Mouse (Mus musculus) heart, adult 2 months (tissue): Measurements from ENCODE around the gene Phlpp1. TPM values are rescaled to one million over a fixed set of nuclear protein-coding genes. Genes with fewer than 3 reads are reported as not detected.

Experiments
- DNase-seq, 2 experiments: peaks; one replicate each; pipeline ENCODE4 v3.0.0; 2021
- H3K27ac ChIP-seq: fragments of 200-600 bp; 2 replicates; pipeline ENCODE4 v1.8.1; 2022
- H3K27me3 ChIP-seq: fragments of 200-500 bp; 2 replicates; pipeline ENCODE4 v1.6.1; 2012; ENCODE audit warnings: mild to moderate bottlenecking, low read length, inconsistent platforms, mixed read lengths; ENCODE audit not compliant: control insufficient read depth, insufficient read depth
- H3K36me3 ChIP-seq: fragments of 200-500 bp; 2 replicates; pipeline ENCODE4 v1.6.1; 2012; ENCODE audit warnings: low read length, inconsistent platforms; ENCODE audit not compliant: control insufficient read depth, insufficient read depth
- H3K4me1 ChIP-seq: fragments of 200-500 bp; 2 replicates; pipeline ENCODE4 v1.6.1; 2011; ENCODE audit warnings: low read length; ENCODE audit not compliant: control insufficient read depth, insufficient read depth
- H3K4me3 ChIP-seq: fragments of 200-600 bp; 2 replicates; pipeline ENCODE4 v1.8.1; 2022
- H3K79me2 ChIP-seq: fragments of 200-500 bp; replicated peaks from 2 replicates; pipeline ENCODE4 v1.6.1; 2012; ENCODE audit warnings: mild to moderate bottlenecking, inconsistent platforms, low read length, moderate library complexity, mixed read lengths; ENCODE audit not compliant: control insufficient read depth, insufficient read depth
- H3K9ac ChIP-seq: fragments of 200-500 bp; 2 replicates; pipeline ENCODE4 v1.6.1; 2012; ENCODE audit warnings: low read depth, mild to moderate bottlenecking, control low read depth, inconsistent platforms, low read length, mixed read lengths
- CTCF ChIP-seq: fragments of 200-600 bp; IDR thresholded peaks from 2 replicates; pipeline ENCODE4 v1.8.1; 2022; ENCODE audit warnings: antibody characterized with exemption, mild to moderate bottlenecking, moderate library complexity
- EP300 ChIP-seq: fragments of 200-500 bp; IDR thresholded peaks from 2 replicates; pipeline ENCODE4 v1.6.1; 2011; ENCODE audit warnings: low read depth, low read length, control low read depth; ENCODE audit not compliant: insufficient read depth
- POLR2A ChIP-seq: fragments of 200-500 bp; IDR thresholded peaks from 2 replicates; pipeline ENCODE4 v1.6.1; 2011; ENCODE audit warnings: mild to moderate bottlenecking, low read depth, low read length, control low read depth; ENCODE audit not compliant: insufficient read depth
- WGBS: fragments of 180-500 bp; shearing (Covaris S2); methylation state at CpG from one replicate; pipeline ENCODE4 v1.1.7; 2018; 5-methylcytosine and 5-hydroxymethylcytosine counted together
- intact Hi-C: fragments of 180-260 bp; cut with DNase I; formaldehyde crosslinking; loops from one replicate; pipeline ENCODE4 v1.15.1; 2025
- polyA plus RNA-seq: library from polyadenylated mRNA; depleted of rRNA; stranded (reverse); fragments of >200 nt; gene quantifications from 2 replicates; pipeline ENCODE4 v1.2.3, GENCODE M21; 2012
- total RNA-seq, 2 experiments: library from RNA; stranded (reverse); gene quantifications; 2 replicates each; pipeline ENCODE4 v1.2.3; 2021

Gene Phlpp1
- total and polyA plus RNA-seq, 3 experiments, result 9.6 to 17.2 (median 16.3) TPM

DNA sequence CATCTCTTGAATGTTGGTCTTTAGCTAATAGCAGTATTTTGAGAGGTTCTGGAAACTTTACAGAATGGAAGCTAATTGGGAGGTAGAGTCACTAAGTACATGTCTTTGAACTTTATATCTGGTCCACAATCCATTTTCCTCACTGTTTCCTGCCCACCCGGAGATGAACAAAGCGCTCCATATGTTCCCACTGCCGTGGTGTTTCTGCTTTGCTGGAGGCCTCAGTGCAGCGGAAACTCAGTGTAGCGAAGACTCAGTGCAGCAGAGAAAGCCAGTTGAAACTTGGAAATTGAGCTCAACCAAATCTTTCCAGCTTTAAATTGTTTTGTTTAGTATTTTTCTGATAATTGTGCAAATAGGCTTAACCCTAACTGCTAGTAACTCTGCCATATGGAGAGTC is 26.4 kb downstream of the Phlpp1 start:
- WGBS, result 71% methylated on average over 5 of the region's 5 CpGs
- no peak for DNase-seq
- no peak overlapping the region; the same call in 1 of the 2 replicates for H3K27ac ChIP-seq
- H3K27me3 ChIP-seq, result no peaks in the 10 kb centered on the region
- H3K9ac ChIP-seq, result no peak overlapping the region
- intact Hi-C loops, result loop anchor here (2.0 kb wide), 2 partner anchors 15 to 25 kb away; no protein-coding TSS in a partner anchor
- peaks cover 31% of the 10 kb centered on the region for H3K4me1 ChIP-seq
- peaks cover 7% of the 10 kb centered on the region for H3K79me2 ChIP-seq
- H3K36me3 ChIP-seq, result peaks cover 30% of the 10 kb centered on the region
- no peak overlapping the region for H3K4me3 ChIP-seq
- no peak for TF ChIP-seq EP300

DNA sequence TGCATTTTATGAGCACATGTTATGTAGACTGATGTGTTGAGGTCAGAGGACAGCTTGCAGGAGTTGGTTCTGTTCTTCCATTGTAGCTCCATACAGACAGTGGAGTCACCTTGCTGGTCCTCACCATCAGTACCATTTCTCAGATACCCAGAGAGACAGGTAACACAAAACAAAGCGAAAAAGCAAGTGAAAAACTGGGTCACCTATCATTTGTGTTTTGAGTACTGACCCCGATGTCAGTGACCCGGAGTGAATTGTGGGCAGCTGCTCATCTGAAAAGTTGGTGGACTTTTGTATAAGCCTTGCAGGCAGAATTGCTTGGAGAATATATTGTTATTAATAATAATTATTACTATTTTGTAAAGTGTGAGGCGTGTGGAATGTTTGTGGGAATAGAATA is 27.6 kb downstream of the Phlpp1 start:
- no peak for DNase-seq
- 77% methylated on average over 4 of the region's 4 CpGs for WGBS
- Histone ChIP-seq H3K79me2 (peaks cover 6% of the 10 kb centered on the region; the same call in 1 of the 2 replicates), H3K9ac (no peak overlapping the region), H3K4me3 (no peak overlapping the region), H3K36me3 (peaks cover 33% of the 10 kb centered on the region), H3K27ac (peak overlapping the region; percentile 82), H3K4me1 (peaks cover 29% of the 10 kb centered on the region), H3K27me3 (no peaks in the 10 kb centered on the region)
- intact Hi-C loops, result loop anchor here (2.0 kb wide), 1 partner anchor 26 kb away; no protein-coding TSS in a partner anchor
- TF ChIP-seq POLR2A (no peak), EP300 (no peak), CTCF (no peak)

DNA sequence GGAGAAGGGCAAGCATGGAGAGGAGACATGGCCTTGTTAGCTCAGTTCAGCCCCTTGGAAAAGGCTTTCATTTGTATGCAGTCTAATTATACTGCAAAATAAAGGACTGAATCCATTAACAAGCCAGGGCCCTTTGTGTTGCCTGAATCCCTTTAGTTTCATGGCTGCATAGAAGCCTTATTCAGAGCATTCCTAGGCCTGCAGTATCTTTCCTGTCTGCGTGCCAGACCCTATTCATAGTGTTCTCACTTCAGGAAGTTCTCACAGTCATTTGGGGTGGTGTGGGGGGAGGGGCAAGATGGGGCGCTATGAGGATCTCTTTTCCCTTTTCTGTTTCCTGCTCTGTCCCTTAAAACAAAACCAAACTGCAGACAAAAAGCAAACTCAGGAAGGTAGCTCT is 28.1 kb downstream of the Phlpp1 start:
- peaks cover 33% of the 10 kb centered on the region for H3K36me3 ChIP-seq
- peaks cover 31% of the 10 kb centered on the region for H3K4me1 ChIP-seq
- H3K27ac ChIP-seq, result peak overlapping the region; percentile 82
- H3K27me3 ChIP-seq, result no peaks in the 10 kb centered on the region
- WGBS, result 0% methylated on average over 2 of the region's 2 CpGs
- TF ChIP-seq EP300 (peak; percentile 84; the same call in 1 of the 2 replicates), POLR2A (no peak)
- no peak overlapping the region for H3K9ac ChIP-seq
- peaks cover 6% of the 10 kb centered on the region; the same call in 1 of the 2 replicates for H3K79me2 ChIP-seq
- peak; percentile 67 to 77 for DNase-seq
- intact Hi-C loops, result loop anchor here (2.0 kb wide), 1 partner anchor 27 kb away; no protein-coding TSS in a partner anchor
- peak overlapping the region; percentile 19; the same call in 1 of the 2 replicates for H3K4me3 ChIP-seq

DNA sequence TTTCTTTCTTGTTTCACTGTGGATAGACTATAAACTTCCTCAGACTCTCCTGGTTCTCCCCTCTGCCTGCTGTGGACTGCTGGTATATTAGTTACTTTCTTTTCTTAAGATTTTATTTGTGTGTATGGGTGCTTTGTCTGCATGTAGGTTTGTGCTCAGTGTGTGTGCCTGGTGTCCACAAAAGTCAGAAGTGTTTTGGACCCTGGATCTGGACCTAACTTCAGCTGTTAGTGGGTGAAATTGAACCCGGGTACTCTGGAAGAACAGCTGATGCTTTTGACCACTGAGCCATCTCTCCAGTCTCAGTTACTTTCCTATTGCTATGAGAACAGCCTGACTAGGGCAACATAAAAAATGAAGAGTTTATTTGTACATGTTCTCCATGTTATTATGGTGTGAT is 29.5 kb downstream of the Phlpp1 start:
- 89% methylated on average over 1 of the region's 1 CpGs for WGBS
- intact Hi-C loops, result no loop called here
- Histone ChIP-seq H3K79me2 (peaks cover 5% of the 10 kb centered on the region), H3K9ac (no peak overlapping the region), H3K27ac (peak overlapping the region; percentile 58), H3K36me3 (peaks cover 28% of the 10 kb centered on the region), H3K4me3 (no peak overlapping the region), H3K4me1 (peaks cover 34% of the 10 kb centered on the region), H3K27me3 (no peaks in the 10 kb centered on the region)
- no peak for TF ChIP-seq POLR2A
- no peak for TF ChIP-seq CTCF
- DNase-seq, result no peak

DNA sequence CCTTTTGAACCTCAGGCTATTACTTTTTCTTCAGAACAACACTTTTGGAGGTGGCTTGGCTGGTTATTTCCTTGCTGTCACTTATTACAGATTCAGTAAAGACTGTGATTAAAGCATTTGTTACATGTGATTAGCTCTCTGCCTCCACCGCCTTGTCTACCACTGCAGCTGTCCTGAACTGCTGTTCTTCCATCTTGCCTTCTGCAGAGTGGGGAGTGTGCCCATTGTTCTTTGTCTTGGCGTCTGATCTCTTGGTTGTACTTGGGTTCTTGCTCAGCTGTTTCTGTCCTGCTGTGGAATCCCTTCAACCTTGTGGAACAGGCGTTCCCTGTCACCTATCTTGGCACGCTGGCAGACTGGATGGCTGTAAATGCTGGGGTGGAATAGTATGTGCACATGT is 30.4 kb downstream of the Phlpp1 start:
- H3K79me2 ChIP-seq, result peaks cover 7% of the 10 kb centered on the region
- intact Hi-C loops, result no loop called here
- H3K27ac ChIP-seq, result peak overlapping the region; percentile 29
- no peak for DNase-seq
- no peaks in the 10 kb centered on the region for H3K27me3 ChIP-seq
- peaks cover 35% of the 10 kb centered on the region for H3K36me3 ChIP-seq
- no peak overlapping the region for H3K4me3 ChIP-seq
- peaks cover 35% of the 10 kb centered on the region for H3K4me1 ChIP-seq
- TF ChIP-seq EP300 (no peak), POLR2A (no peak), CTCF (no peak)
- WGBS, result 59% methylated on average over 4 of the region's 4 CpGs
- H3K9ac ChIP-seq, result no peak overlapping the region

DNA sequence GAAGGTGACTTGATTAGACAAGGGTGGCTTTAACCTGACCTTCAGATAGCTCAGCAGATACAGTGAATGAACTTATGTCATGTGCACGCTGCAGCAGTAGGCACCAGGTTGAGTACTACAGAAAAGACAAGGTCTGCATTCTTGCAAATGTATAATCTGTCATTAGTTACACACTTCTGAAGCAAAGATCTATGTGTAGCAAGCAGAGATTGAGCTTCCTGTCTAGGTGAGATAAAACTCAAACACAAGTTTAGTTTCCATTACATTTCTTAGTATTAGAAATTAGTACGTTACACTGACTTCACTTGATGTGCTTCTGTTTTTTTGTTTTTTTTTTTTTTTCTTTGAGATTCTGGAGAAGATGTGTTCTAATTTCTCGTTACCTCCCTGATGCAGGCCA is 32.4 kb downstream of the Phlpp1 start:
- TF ChIP-seq POLR2A (no peak), CTCF (no peak)
- intact Hi-C loops, result no loop called here
- peak overlapping the region; percentile 59 for H3K27ac ChIP-seq
- 30% methylated on average over 3 of the region's 3 CpGs for WGBS
- H3K4me3 ChIP-seq, result no peak overlapping the region
- no peak for DNase-seq
- peaks cover 12% of the 10 kb centered on the region for H3K79me2 ChIP-seq
- H3K36me3 ChIP-seq, result peaks cover 43% of the 10 kb centered on the region
- no peak overlapping the region for H3K9ac ChIP-seq
- H3K4me1 ChIP-seq, result peaks cover 38% of the 10 kb centered on the region
- H3K27me3 ChIP-seq, result no peaks in the 10 kb centered on the region
